Mouse (Mus musculus) hindbrain, embryonic 13.5 days (tissue): Measurements from ENCODE around the gene Tax1bp1. TPM values are rescaled to one million over a fixed set of nuclear protein-coding genes. Genes with fewer than 3 reads are reported as not detected.

Source experiments
- polyA plus RNA-seq: library from polyadenylated mRNA; unstranded; fragments of >200 nt; fragmentation: Nextera tagmentation; extraction: Ambion mirVana; gene quantifications from 2 replicates; pipeline ENCODE4 v1.2.1, GENCODE M21; 2015

Tax1bp1 gene
- polyA plus RNA-seq, 1 experiment from 2014 or later: 180 TPM

Other genes with a start within 250 kb of the Tax1bp1 start
- gene Hibadh, start 73.3 kb upstream of the Tax1bp1 start, polyA plus RNA-seq: 62.9 and 64.6 TPM in 2 replicates